Mouse (Mus musculus): ENCODE measurements around the gene Olfr368. TPM values are rescaled to one million over a fixed set of nuclear protein-coding genes. Genes with fewer than 3 reads are reported as not detected.
A peak's percentile ranks its signal among the peaks of the same experiment; 100 is the strongest.

The Olfr368 gene
- total RNA-seq (2017) = not detected in 3 replicates

GRCm38 (mm10) chr2:37326215-37326614 is at the start of gene Olfr368:
Gene Olfr368 (plus strand): TSS chr2:37326515.
- no peak for ATAC-seq (replicated peaks; ENCODE audit: insufficient number of reproducible peaks, low FRiP score, low TSS enrichment, poor library complexity, severe bottlenecking)

GRCm38 (mm10) chr2:37333321-37333720 is 7.0 kb downstream of the Olfr368 start:
- no peak for ATAC-seq (replicated peaks; ENCODE audit: insufficient number of reproducible peaks, low FRiP score, low TSS enrichment, poor library complexity, severe bottlenecking)

DNA sequence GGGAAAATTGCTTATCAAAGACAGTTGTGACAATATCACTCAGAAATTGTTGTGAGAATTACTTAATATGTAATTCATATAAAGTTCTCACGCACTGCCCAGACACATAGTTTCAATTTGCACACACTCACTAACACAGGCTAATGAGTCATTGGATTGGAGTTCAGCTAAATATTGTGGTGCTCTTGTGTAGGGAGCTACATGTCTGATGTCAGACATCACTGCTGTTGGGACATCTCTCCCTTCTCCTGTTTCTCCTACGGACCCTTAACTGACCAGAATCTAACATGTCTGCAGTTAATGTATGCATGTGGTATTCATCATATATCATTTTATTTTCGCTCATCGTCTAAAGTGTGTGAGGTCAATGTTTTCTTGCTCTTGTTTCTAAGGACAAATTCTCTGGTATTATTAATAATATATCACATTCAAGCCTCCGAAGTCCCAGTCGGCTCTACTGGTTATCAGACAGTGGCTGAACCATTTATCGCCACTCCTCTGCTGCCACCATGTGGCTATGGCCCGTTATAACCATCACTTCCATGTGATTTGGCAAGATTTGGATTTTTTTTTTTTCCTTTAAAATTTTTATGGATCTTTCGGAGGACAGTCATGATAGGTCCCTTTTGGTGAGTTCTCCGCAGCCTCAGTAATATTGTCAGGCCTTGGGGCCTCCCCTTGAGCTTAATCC is 12.3 kb downstream of the Olfr368 start:
- no peak for ATAC-seq (replicated peaks; ENCODE audit: insufficient number of reproducible peaks, low FRiP score, low TSS enrichment, poor library complexity, severe bottlenecking)

GRCm38 (mm10) chr2:37351671-37352070 is 25.4 kb downstream of the Olfr368 start:
- no peak for ATAC-seq (replicated peaks; ENCODE audit: insufficient number of reproducible peaks, low FRiP score, low TSS enrichment, poor library complexity, severe bottlenecking)

DNA sequence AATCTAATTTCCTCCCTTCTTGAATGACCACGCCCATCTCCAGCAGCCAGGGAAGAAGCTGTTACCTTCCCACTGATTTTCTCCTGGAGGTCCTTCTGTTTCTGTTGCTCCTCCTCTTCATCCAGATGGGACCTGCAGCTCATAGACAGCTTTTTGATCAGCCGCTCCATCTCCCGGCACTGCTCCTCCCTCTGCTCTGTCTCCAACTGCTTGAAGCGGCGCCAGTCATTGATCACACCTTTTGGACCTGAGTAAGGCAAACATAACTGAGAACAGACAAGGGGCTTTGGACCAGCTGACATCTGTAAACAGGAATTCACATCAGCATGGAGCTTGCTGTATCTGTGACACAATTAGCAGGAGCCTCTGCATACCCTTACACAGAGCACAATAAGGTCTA is 29.3 kb downstream of the Olfr368 start:
- no peak for ATAC-seq (replicated peaks; ENCODE audit: insufficient number of reproducible peaks, low FRiP score, low TSS enrichment, poor library complexity, severe bottlenecking)

GRCm38 (mm10) chr2:37358633-37359540 is 32.6 kb downstream of the Olfr368 start, which contains the start of gene Pdcl:
Gene Pdcl (minus strand): TSS chr2:37359332.
- peak; percentile 94 for ATAC-seq (replicated peaks; ENCODE audit: insufficient number of reproducible peaks, low FRiP score, low TSS enrichment, poor library complexity, severe bottlenecking)

DNA sequence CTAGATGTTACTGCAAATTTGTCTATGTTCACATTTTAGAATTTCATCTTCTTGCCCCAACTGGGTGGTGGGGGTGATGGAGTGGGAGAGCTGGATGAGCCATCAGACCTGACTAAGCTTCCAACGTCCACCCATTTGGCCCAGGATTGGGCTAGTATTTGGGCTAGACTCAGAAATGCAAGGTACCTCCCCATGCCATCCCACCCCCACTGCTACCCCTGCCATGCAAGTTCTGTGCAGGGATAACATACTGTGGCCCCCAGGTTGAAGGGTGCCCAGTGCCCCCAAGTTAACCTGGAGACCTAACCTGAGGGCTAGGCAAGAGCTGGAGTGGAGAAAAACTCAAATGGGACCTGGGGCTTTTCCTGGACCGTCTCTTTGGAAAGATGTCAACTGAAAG is 33.6 kb downstream of the Olfr368 start:
- no peak for ATAC-seq (replicated peaks; ENCODE audit: insufficient number of reproducible peaks, low FRiP score, low TSS enrichment, poor library complexity, severe bottlenecking)

DNA sequence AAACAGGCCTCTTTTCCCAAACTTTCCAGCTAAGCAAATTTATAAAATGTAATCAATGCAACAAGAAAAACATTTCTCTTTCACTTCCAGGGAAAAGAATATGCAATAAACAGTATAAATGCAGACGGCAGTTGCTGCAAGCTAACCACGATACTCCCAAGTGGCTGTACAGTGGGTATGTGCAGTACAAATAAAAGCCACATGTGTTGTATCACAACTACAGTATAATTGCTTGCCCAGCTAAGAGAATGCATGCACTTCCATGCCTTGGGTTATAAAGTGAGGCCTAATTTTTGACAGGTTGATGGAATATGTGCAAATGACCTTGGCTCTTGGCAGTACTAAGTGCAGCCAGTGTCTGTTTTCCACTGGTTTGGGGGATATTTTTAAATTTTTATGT is 44.3 kb downstream of the Olfr368 start:
- ATAC-seq (replicated peaks; ENCODE audit: insufficient number of reproducible peaks, low FRiP score, low TSS enrichment, poor library complexity, severe bottlenecking) = no peak

DNA sequence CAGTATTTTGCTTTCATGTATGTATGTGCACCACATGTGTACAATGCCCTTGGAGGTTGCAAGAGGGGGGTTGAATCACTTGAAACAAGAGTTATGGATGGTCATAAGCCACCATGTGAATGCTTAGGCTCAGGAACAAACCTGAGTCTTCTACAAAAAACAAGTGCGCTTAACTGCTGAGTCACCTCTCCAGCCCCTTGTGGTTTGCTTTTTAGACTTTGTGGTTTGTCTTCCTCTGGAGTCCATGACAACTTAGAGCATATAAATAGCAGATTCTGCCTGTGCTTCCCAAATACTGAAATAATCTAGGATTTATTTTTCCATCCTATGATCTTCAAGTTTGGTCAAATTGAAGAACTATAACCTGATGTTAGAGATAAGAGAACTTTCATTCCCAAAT is 49.7 kb downstream of the Olfr368 start:
- ATAC-seq (replicated peaks; ENCODE audit: insufficient number of reproducible peaks, low FRiP score, low TSS enrichment, poor library complexity, severe bottlenecking) = no peak

GRCm38 (mm10) chr2:37380189-37380588 is 53.9 kb downstream of the Olfr368 start:
- ATAC-seq (replicated peaks; ENCODE audit: insufficient number of reproducible peaks, low FRiP score, low TSS enrichment, poor library complexity, severe bottlenecking) = peak; percentile 73

Other genes starting within 250 kb of the Olfr368 start
- not detected in 3 replicates for gene Olfr361, start 237.2 kb upstream of the Olfr368 start, total RNA-seq (2017)
- gene Olfr362, start 208.6 kb upstream of the Olfr368 start, total RNA-seq (2017) = not detected in 3 replicates
- not detected in 3 replicates for gene Olfr364-ps1, start 187.2 kb upstream of the Olfr368 start, total RNA-seq (2017)
- not detected in 3 replicates for gene Olfr365, start 138.3 kb upstream of the Olfr368 start, total RNA-seq (2017)
- gene Olfr366, start 114.9 kb upstream of the Olfr368 start, total RNA-seq (2017) = not detected in 3 replicates
- gene Pdcl, start 32.8 kb downstream of the Olfr368 start, total RNA-seq (2017) = 71.6 to 76.0 TPM (median 75.3 TPM) in 3 replicates
- gene Rc3h2, start 96.4 kb downstream of the Olfr368 start, total RNA-seq (2017) = 48.1 to 72.0 TPM (median 49.0 TPM) in 3 replicates
- gene Zbtb26, start 116.6 kb downstream of the Olfr368 start, total RNA-seq (2017) = 10.5 to 20.5 TPM (median 13.9 TPM) in 3 replicates
- gene Zbtb6, start 116.7 kb downstream of the Olfr368 start, total RNA-seq (2017) = 34.4 to 36.5 TPM (median 35.6 TPM) in 3 replicates
- 36.5 to 57.2 TPM (median 42.7 TPM) in 3 replicates for gene Rabgap1, start 116.8 kb downstream of the Olfr368 start, total RNA-seq (2017)
- gene Gpr21, start 189.8 kb downstream of the Olfr368 start, total RNA-seq (2017) = 0.67 to 3.7 TPM (median 1.1 TPM) in 3 replicates